Mouse (Mus musculus) heart, embryonic 10.5 days (tissue): Measurements from ENCODE around the gene Luzp1. TPM values are rescaled to one million over a fixed set of nuclear protein-coding genes. Genes with fewer than 3 reads are reported as not detected.

Source experiments
- DNase-seq: peaks from one replicate; pipeline ENCODE4 v3.0.0-alpha.2; 2017; ENCODE audit warnings: low spot score
- H3K27ac ChIP-seq: fragments of 300-500 bp; sonication (generic); 2 replicates; pipeline ENCODE4 v1.5.1; 2016; ENCODE audit warnings: mild to moderate bottlenecking
- H3K27me3 ChIP-seq: fragments of 300-500 bp; sonication (generic); 2 replicates; pipeline ENCODE4 v1.6.1; 2016; ENCODE audit warnings: mild to moderate bottlenecking; ENCODE audit not compliant: poor library complexity, insufficient read depth, severe bottlenecking
- H3K36me3 ChIP-seq: fragments of 300-500 bp; sonication (generic); 2 replicates; pipeline ENCODE4 v1.6.1; 2016; ENCODE audit warnings: mild to moderate bottlenecking, moderate library complexity
- H3K4me1 ChIP-seq: fragments of 300-500 bp; sonication (generic); 2 replicates; pipeline ENCODE4 v1.6.1; 2016; ENCODE audit warnings: mild to moderate bottlenecking
- H3K4me3 ChIP-seq: fragments of 300-500 bp; sonication (generic); 2 replicates; pipeline ENCODE4 v1.5.1; 2016; ENCODE audit warnings: mild to moderate bottlenecking, moderate library complexity
- H3K9me3 ChIP-seq: fragments of 300-500 bp; sonication (generic); 2 replicates; pipeline ENCODE4 v1.6.1; 2016; ENCODE audit warnings: mild to moderate bottlenecking, moderate library complexity
- WGBS: fragments of 180-500 bp; shearing (Covaris S2); methylation state at CpG from one replicate; pipeline ENCODE4 v1.1.7; 2016; 5-methylcytosine and 5-hydroxymethylcytosine counted together
- polyA plus RNA-seq: library from polyadenylated mRNA; unstranded; fragments of >200 nt; fragmentation: Nextera tagmentation; extraction: Ambion mirVana; gene quantifications from 2 replicates; pipeline ENCODE4 v1.2.1, GENCODE M21; 2016

Luzp1 gene
- polyA plus RNA-seq, 1 experiment from 2014 or later: 126 TPM

DNA sequence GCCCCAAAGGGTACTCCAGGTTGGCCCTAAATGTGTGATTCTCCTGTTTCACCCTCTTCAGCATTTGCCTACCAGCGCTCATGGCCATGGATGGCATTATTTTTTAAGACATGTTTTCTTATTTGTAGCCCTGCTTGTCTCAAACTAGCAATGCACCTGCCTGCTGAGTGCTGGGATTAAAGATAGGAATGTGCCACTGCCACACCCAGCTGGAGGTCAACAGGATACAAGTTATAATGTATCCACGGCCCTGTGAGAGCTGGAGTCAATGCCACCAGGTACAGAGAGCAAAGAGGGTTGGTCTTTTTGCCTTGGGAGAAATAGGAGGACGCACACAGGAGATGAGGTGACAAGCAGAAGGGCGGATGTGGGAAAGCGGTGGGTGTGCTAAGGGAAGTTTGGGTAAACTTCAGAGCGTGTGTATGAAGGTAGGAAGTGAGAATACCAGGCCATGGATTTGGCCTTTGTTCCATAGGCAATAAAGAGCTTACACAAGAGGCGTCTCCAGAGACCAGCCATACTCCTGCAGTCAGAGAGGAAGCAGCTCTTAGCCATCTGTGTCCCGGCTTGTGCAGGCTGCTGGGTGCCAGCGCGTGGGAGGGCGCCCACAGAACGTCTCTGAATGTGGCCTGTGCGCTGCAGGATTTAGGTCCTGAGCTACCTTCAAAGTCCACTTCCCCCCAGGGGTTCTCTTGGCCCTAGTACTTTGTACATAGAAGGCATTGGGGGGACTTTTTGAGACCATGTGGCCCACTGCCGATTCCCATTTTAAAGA lies 821 bp upstream of the Luzp1 start:
- Histone ChIP-seq H3K27me3 (peaks cover 16% of the 10 kb centered on the region), H3K27ac (peak overlapping the region; percentile 98; the same call in 1 of the 2 replicates), H3K4me1 (peaks cover 40% of the 10 kb centered on the region), H3K4me3 (peak overlapping the region; percentile 98; the same call in 1 of the 2 replicates), H3K9me3 (no peaks in the 10 kb centered on the region), H3K36me3 (no peaks in the 10 kb centered on the region)
- WGBS: 72% methylated on average over 14 of the region's 14 CpGs
- DNase-seq: no peak

DNA sequence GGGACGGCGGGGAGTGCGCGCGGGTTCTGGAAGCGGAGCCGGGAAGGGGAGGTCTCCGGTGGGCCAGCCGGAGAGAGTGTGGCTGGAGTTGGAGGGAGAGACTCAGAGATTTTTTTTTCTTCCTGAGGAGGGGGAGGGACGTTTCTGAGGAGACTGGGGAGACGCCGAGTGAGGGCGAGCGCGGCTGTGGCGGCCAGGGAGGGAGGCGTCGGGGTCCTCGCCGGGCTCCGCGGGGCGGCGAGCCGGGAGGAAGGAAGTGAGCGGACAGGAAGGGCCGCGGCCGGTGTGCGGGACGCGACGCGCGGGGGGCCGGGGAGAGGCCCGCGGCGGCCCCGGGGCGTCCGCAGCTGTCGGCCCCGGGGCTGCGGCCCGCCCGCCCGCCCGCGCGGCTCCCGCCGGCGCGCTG lies 383 bp downstream of the Luzp1 start:
- peaks cover 4% of the 10 kb centered on the region for H3K27me3 ChIP-seq
- no peaks in the 10 kb centered on the region for H3K36me3 ChIP-seq
- H3K4me1 ChIP-seq: peaks cover 44% of the 10 kb centered on the region
- peak; percentile 87 for DNase-seq
- WGBS: under 1% methylated on average over 46 of the region's 55 CpGs
- H3K9me3 ChIP-seq: no peaks in the 10 kb centered on the region
- peak overlapping the region; percentile 98 for H3K27ac ChIP-seq
- peak overlapping the region; percentile 98 for H3K4me3 ChIP-seq

DNA sequence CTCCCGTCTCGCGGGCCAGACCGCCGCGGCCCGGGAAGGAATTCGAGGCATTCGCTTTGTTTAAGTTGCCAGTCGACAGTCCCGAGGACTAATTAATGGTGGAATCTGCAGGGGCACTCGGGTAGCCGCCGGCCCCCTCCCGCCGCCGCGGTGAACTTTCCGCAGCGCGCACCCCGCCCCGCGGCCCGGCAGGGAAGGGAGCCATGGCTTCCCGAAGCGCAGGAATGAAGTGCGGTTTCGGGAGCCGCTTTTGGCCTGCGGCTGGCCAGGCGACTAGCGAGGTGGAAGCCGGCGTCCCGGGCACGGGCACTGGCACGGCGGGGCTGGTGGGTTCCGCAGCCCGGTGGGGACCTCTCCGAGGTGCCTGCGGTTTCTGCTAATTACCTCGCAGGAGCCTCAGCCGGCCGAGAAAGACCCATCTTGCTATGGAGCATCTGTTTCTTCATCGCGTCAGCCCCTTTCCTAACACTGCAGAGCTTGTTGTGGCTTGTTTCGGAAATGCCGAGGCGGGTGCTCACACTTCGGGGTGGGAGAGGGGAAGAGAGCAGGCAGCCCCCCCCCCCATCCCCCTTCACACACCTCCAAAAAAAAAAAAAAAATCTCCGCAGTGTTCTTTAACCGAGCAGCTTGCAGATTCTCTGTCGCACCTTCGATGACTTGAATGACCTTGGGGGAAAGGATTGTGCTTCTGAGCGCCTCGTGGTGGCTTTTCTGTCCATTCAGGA lies 948 bp downstream of the Luzp1 start:
- peak overlapping the region; percentile 98 for H3K27ac ChIP-seq
- H3K36me3 ChIP-seq: no peaks in the 10 kb centered on the region
- peak; percentile 81 for DNase-seq
- under 1% methylated on average over 58 of the region's 58 CpGs for WGBS
- peak overlapping the region; percentile 98 for H3K4me3 ChIP-seq
- H3K27me3 ChIP-seq: no peaks in the 10 kb centered on the region
- H3K4me1 ChIP-seq: peaks cover 41% of the 10 kb centered on the region
- H3K9me3 ChIP-seq: no peaks in the 10 kb centered on the region

DNA sequence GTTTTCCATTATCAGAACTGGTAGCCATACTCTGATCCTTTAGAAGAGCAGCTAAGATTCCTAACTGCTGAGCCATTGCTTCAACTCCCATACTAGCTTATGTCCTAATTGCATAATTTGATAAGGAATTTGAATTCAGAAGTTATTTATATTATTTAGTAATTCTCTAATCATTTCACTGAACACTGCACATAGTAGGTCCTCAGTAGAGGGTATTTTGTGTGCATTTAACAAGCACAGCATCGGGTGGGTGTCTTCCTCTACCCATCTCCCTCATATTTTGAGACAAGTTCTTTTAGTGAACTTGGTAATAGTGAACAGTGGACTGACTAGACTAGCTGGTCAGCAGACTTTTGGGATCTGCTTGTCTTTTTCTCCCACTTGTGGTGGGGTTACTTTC lies 7.1 kb downstream of the Luzp1 start:
- H3K27ac ChIP-seq: no peak overlapping the region
- WGBS: 87% methylated on average over 1 of the region's 1 CpGs

DNA sequence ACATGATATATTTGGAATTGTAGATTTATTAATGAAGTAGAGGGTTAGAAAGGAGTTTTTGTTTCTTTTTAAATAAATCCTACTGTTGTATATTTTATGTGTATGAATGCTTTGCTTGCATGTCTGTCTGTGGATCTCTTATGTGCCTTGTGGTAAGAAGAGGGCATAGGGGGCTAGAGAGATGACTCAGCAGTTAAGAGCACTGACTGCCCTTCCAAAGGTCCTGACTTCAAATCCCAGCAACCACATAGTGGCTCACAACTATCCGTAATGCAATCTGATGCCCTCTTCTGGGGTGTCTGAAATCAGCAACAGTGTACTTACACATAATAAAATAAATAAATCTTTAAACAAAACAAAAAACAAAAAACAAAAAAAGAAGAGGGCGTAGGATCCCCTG lies 17.0 kb downstream of the Luzp1 start:
- no peaks in the 10 kb centered on the region for H3K4me1 ChIP-seq
- H3K4me3 ChIP-seq: no peak overlapping the region
- no peaks in the 10 kb centered on the region for H3K9me3 ChIP-seq
- no peaks in the 10 kb centered on the region for H3K27me3 ChIP-seq
- peaks cover 7% of the 10 kb centered on the region; the same call in 1 of the 2 replicates for H3K36me3 ChIP-seq
- 78% methylated on average over 2 of the region's 2 CpGs for WGBS
- DNase-seq: no peak
- H3K27ac ChIP-seq: no peak overlapping the region

More for the DNA sequence above, 7.1 kb downstream of the Luzp1 start:
- no peak overlapping the region for H3K4me3 ChIP-seq
- no peaks in the 10 kb centered on the region for H3K9me3 ChIP-seq
- DNase-seq: no peak
- no peaks in the 10 kb centered on the region for H3K27me3 ChIP-seq
- peaks cover 16% of the 10 kb centered on the region for H3K4me1 ChIP-seq
- no peaks in the 10 kb centered on the region for H3K36me3 ChIP-seq

DNA sequence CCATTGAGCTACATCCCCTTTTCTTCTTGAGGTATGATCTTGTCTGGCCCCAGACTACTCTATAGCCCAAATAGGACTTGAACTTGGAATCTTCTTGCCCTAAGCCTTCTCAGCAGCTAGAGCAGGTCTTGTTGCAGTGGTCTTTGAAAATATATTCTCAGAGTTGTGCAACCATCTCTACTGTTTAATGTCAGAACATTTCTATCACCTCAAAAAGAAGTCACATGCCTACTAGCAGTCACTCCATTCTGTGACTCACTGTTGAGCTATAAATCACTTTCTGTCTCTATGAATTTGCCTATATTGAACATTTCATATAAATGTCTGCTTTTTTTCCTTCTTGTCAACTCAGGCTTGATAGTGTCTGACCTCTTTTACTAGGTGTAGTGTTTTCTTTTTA lies 26.4 kb downstream of the Luzp1 start:
- no peak overlapping the region for H3K27ac ChIP-seq
- DNase-seq: no peak
- H3K9me3 ChIP-seq: no peaks in the 10 kb centered on the region
- no peaks in the 10 kb centered on the region for H3K36me3 ChIP-seq
- H3K4me3 ChIP-seq: no peak overlapping the region
- no peaks in the 10 kb centered on the region for H3K27me3 ChIP-seq
- peaks cover 13% of the 10 kb centered on the region for H3K4me1 ChIP-seq

DNA sequence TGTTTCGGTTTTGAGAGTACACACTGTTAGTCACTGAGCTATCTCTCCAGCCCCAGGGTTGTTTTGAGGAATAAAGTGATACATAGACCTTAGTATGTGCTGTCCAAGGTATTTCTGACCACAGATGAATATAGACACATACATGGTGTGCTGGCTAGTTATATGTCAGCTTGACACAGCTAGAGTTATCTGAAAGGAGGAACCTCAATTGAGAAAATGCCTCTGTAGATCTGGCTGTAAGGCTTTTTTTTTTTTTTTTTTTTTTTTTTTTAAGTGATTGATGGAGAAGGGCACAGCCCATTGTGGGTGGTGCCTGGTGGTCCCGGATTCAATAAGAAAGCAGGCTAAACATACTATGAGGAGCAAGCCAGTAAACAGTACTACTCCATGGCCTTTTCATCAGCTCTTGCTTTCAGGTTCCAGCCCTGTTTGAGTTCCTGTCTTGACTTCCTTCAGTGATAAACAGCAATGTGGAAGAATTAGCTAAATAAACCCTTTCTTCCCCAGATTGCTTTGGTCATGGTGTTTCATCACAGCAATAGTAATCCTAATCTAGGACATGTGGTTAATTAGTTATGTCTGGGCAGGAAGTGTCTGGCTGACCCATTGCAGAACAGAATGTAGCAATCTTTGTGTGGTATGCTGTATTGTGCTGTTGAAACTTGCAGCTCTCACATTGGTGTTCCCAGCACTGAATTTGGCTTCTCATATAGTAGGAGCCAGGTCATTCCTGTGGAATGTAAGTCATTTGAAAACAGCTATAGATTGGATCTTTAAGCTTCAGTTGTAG lies 36.1 kb downstream of the Luzp1 start:
- no peaks in the 10 kb centered on the region for H3K9me3 ChIP-seq
- no peak for DNase-seq
- no peak overlapping the region for H3K27ac ChIP-seq
- H3K4me1 ChIP-seq: no peaks in the 10 kb centered on the region
- H3K27me3 ChIP-seq: no peaks in the 10 kb centered on the region
- H3K4me3 ChIP-seq: no peak overlapping the region
- H3K36me3 ChIP-seq: no peaks in the 10 kb centered on the region
- whole genome bisulfite sequencing: 58% methylated on average over 2 of the region's 2 CpGs

DNA sequence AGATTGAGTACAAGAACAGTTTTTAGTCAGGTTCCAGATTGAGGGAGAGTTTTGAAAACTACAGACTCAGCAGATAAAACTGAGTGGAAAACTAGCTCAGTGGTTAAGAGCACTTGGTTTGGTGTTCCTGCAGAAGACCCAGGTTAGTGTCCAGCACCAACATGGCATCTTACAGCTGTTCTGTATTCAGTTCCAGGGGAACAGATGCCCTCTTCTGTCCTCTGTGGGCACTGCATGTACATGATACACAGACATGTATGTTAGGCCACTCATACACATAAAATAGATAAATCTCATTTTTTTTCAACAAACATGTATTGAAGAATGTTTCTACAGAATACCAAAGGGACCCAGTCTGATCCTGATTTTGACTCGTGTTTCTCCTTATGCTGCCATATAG lies 40.3 kb downstream of the Luzp1 start:
- 71% methylated on average over 1 of the region's 1 CpGs for WGBS
- Histone ChIP-seq H3K36me3 (no peaks in the 10 kb centered on the region), H3K27ac (no peak overlapping the region), H3K4me3 (no peak overlapping the region), H3K4me1 (peaks cover 22% of the 10 kb centered on the region), H3K9me3 (no peaks in the 10 kb centered on the region), H3K27me3 (no peaks in the 10 kb centered on the region)
- no peak for DNase-seq

DNA sequence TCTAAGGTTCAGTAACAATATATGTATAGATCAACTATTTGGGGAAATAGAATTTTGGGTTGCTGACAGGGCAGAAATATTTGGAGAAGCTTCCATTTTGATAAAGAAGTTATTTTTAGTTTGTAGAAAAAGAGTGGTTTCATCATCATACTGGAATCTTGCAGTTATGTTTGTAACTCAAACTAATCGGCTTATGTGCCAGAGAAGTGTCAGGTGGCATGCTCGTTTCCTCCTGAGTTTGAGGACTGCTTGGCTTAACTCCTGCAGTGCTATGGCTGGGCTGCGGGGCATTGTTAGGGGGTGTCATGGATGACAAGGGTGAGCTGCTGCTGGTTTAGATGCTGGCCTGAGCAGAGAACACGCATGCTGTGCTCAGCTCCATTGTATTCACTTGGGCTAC lies 42.1 kb downstream of the Luzp1 start:
- H3K9me3 ChIP-seq: no peaks in the 10 kb centered on the region
- WGBS: 53% methylated on average over 4 of the region's 4 CpGs
- H3K4me1 ChIP-seq: peaks cover 28% of the 10 kb centered on the region
- H3K27me3 ChIP-seq: no peaks in the 10 kb centered on the region
- DNase-seq: no peak
- H3K36me3 ChIP-seq: no peaks in the 10 kb centered on the region
- H3K27ac ChIP-seq: no peak overlapping the region
- no peak overlapping the region for H3K4me3 ChIP-seq

DNA sequence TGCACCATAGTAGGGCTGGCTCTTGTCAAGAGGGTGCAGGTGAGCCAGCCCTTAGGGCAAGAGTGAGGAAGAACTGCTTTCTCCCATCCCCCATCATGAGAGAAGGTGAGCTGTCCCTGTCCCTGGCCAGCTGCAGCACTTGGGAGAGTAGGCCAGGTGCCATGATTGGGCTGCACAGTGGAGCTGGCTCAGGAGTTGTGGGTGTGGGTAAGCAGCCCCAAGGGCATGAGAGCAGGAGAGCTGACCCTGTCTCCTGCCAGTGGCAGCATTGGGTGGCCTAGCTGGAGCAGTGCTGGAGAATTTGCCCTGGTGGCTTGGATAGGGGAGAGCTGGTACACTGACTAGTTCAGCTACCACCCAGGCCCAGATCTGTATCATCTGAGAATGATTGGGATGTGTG lies 43.3 kb downstream of the Luzp1 start:
- H3K9me3 ChIP-seq: no peaks in the 10 kb centered on the region
- DNase-seq: no peak
- H3K4me3 ChIP-seq: no peak overlapping the region
- no peak overlapping the region for H3K27ac ChIP-seq
- peaks cover 28% of the 10 kb centered on the region for H3K4me1 ChIP-seq
- no peaks in the 10 kb centered on the region for H3K27me3 ChIP-seq
- H3K36me3 ChIP-seq: no peaks in the 10 kb centered on the region

DNA sequence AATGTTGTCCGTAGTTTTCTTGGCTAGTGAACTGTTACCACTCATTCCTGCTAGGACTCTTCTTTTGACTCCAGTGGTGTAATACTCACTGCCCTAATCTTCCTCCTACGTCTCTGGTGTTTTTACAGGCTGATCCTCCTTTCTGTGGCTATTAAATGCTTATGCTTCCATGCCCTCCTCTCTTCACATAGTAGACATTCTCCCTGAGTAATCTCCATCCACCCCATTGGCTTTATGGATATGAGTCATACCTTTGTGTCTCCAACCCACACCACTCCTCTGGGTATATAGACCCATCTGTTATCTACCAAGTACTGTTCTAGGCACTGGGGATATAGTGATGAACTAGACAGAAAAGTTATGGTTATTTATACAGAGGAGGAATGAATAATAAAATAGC lies 48.6 kb downstream of the Luzp1 start:
- Histone ChIP-seq H3K9me3 (no peaks in the 10 kb centered on the region), H3K27ac (no peak overlapping the region), H3K36me3 (peaks cover 6% of the 10 kb centered on the region; the same call in 1 of the 2 replicates), H3K4me1 (peaks cover 13% of the 10 kb centered on the region), H3K27me3 (no peaks in the 10 kb centered on the region), H3K4me3 (no peak overlapping the region)
- 86% methylated on average over 2 of the region's 2 CpGs for WGBS
- no peak for DNase-seq

DNA sequence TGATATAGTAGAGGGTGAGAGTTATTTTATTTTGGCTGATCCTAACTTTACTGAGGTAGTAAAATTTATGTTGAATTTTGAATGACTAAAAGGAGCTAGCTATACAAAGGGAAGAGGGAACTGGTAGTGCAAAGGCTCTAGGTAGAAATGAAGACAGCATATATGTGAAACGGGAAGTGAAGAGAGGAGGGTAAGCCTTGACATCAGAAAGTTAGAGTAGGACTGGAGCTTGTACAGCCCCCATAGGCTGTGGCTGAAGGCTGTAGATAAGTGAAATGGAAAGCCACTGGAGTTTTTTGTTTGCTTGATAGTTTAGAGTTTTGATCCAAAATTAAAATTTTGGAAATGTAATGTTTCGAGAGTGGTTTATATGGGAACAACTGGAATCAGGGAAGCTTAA lies 49.0 kb downstream of the Luzp1 start:
- Histone ChIP-seq H3K36me3 (peaks cover 6% of the 10 kb centered on the region), H3K9me3 (no peaks in the 10 kb centered on the region), H3K4me3 (no peak overlapping the region), H3K27ac (no peak overlapping the region), H3K4me1 (peaks cover 9% of the 10 kb centered on the region), H3K27me3 (no peaks in the 10 kb centered on the region)
- WGBS: 83% methylated on average over 2 of the region's 2 CpGs
- DNase-seq: no peak

DNA sequence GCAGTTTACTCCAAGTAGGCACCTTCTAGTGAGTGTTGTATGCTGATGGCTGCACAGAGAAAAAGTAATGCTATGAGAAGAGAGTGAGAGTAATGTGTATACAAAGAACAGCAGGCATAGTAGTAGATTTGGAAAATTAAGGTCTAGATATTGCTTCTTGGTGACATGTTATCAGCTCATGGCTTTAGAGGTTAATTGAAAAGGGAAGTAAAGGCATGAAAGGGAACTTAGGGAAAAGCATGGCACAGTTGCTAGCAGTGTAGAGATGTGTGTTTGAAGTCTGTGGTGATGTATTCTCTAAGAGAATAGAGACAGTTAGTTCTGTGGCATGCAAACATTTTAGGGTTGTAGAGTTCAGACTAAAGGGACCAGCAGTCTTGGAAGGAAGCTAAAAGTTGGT lies 50.3 kb downstream of the Luzp1 start:
- no peaks in the 10 kb centered on the region for H3K27me3 ChIP-seq
- H3K9me3 ChIP-seq: no peaks in the 10 kb centered on the region
- peaks cover 8% of the 10 kb centered on the region for H3K36me3 ChIP-seq
- peaks cover 6% of the 10 kb centered on the region for H3K4me1 ChIP-seq
- no peak overlapping the region for H3K4me3 ChIP-seq
- no peak for DNase-seq
- no peak overlapping the region for H3K27ac ChIP-seq
